Mouse (Mus musculus): Measurements from ENCODE around the gene Dzip1. TPM values are rescaled to one million over a fixed set of nuclear protein-coding genes. Genes with fewer than 3 reads are reported as not detected.

Gene Dzip1
- polyA plus RNA-seq, 1 experiment = 5.9 TPM

GRCm38 (mm10) chr14:118948841-118949240 is 23.6 kb upstream of the Dzip1 start:
- TF ChIP-seq POLR2A (IDR thresholded peaks at IDR 0.05; ENCODE audit: low read depth, low read length) (no peak), CTCF (IDR thresholded peaks at IDR 0.05; ENCODE audit: extremely low read depth, insufficient read depth, insufficient read length, insufficient replicate concordance) (no peak)
- no peak for DNase-seq (ENCODE audit: low read depth in 1 of 2, low spot score in 2 of 2)
- WGBS = 88% methylated on average over 1 of the region's 1 CpGs
- H3K36me3 ChIP-seq (ENCODE audit: control insufficient read depth, insufficient read depth, low read length) = peaks cover 2% of the 10 kb centered on the region
- H3K27ac ChIP-seq (ENCODE audit: insufficient read depth, low read length) = no peak overlapping the region
- H3K4me1 ChIP-seq (ENCODE audit: control insufficient read depth, insufficient read depth, insufficient read length) = peaks cover 8% of the 10 kb centered on the region; the same call in 1 of the 2 replicates
- H3K4me3 ChIP-seq (ENCODE audit: extremely low read depth, insufficient read depth, insufficient read length) = no peak overlapping the region
- H3K27me3 ChIP-seq (ENCODE audit: control insufficient read depth, insufficient read depth, low read length) = no peaks in the 10 kb centered on the region

GRCm38 (mm10) chr14:118944702-118945101 is 19.4 kb upstream of the Dzip1 start:
- H3K27me3 ChIP-seq (ENCODE audit: control insufficient read depth, insufficient read depth, low read length) = no peaks in the 10 kb centered on the region
- no peaks in the 10 kb centered on the region for H3K36me3 ChIP-seq (ENCODE audit: control insufficient read depth, insufficient read depth, low read length)
- WGBS = 64% methylated on average over 2 of the region's 2 CpGs
- TF ChIP-seq POLR2A (IDR thresholded peaks at IDR 0.05; ENCODE audit: low read depth, low read length) (no peak), CTCF (IDR thresholded peaks at IDR 0.05; ENCODE audit: extremely low read depth, insufficient read depth, insufficient read length, insufficient replicate concordance) (no peak)
- H3K4me1 ChIP-seq (ENCODE audit: control insufficient read depth, insufficient read depth, insufficient read length) = peaks cover 15% of the 10 kb centered on the region
- DNase-seq (ENCODE audit: low read depth in 1 of 2, low spot score in 2 of 2) = no peak
- H3K4me3 ChIP-seq (ENCODE audit: extremely low read depth, insufficient read depth, insufficient read length) = no peak overlapping the region
- H3K27ac ChIP-seq (ENCODE audit: insufficient read depth, low read length) = no peak overlapping the region

GRCm38 (mm10) chr14:118942076-118942475 is 16.8 kb upstream of the Dzip1 start:
- 59% methylated on average over 12 of the region's 12 CpGs for WGBS
- Histone ChIP-seq H3K27ac (ENCODE audit: insufficient read depth, low read length) (peak overlapping the region; percentile 45), H3K36me3 (ENCODE audit: control insufficient read depth, insufficient read depth, low read length) (no peaks in the 10 kb centered on the region), H3K27me3 (ENCODE audit: control insufficient read depth, insufficient read depth, low read length) (no peaks in the 10 kb centered on the region), H3K4me3 (ENCODE audit: extremely low read depth, insufficient read depth, insufficient read length) (no peak overlapping the region), H3K4me1 (ENCODE audit: control insufficient read depth, insufficient read depth, insufficient read length) (peaks cover 20% of the 10 kb centered on the region)
- DNase-seq (ENCODE audit: low read depth in 1 of 2, low spot score in 2 of 2) = no peak
- TF ChIP-seq POLR2A (IDR thresholded peaks at IDR 0.05; ENCODE audit: low read depth, low read length) (no peak), CTCF (IDR thresholded peaks at IDR 0.05; ENCODE audit: extremely low read depth, insufficient read depth, insufficient read length, insufficient replicate concordance) (no peak)

- Histone ChIP-seq H3K27me3 (ENCODE audit: control insufficient read depth, insufficient read depth, low read length) (no peaks in the 10 kb centered on the region), H3K4me3 (ENCODE audit: extremely low read depth, insufficient read depth, insufficient read length) (no peak overlapping the region), H3K4me1 (ENCODE audit: control insufficient read depth, insufficient read depth, insufficient read length) (peaks cover 23% of the 10 kb centered on the region), H3K27ac (ENCODE audit: insufficient read depth, low read length) (peak overlapping the region; percentile 66), H3K36me3 (ENCODE audit: control insufficient read depth, insufficient read depth, low read length) (no peaks in the 10 kb centered on the region)
- TF ChIP-seq CTCF (IDR thresholded peaks at IDR 0.05; ENCODE audit: extremely low read depth, insufficient read depth, insufficient read length, insufficient replicate concordance) (no peak), POLR2A (IDR thresholded peaks at IDR 0.05; ENCODE audit: low read depth, low read length) (no peak)
- 70% methylated on average over 4 of the region's 4 CpGs for WGBS
- DNase-seq (ENCODE audit: low read depth in 1 of 2, low spot score in 2 of 2) = no peak
Measured at GRCm38 (mm10) chr14:118940796-118941495, 15.7 kb upstream of the Dzip1 start.

- Histone ChIP-seq H3K4me3 (ENCODE audit: extremely low read depth, insufficient read depth, insufficient read length) (peak overlapping the region; percentile 94), H3K27ac (ENCODE audit: insufficient read depth, low read length) (peak overlapping the region; percentile 92), H3K4me1 (ENCODE audit: control insufficient read depth, insufficient read depth, insufficient read length) (peaks cover 21% of the 10 kb centered on the region), H3K27me3 (ENCODE audit: control insufficient read depth, insufficient read depth, low read length) (no peaks in the 10 kb centered on the region), H3K36me3 (ENCODE audit: control insufficient read depth, insufficient read depth, low read length) (no peaks in the 10 kb centered on the region)
- 2% methylated on average over 7 of the region's 7 CpGs for whole genome bisulfite sequencing
- no peak for DNase-seq (ENCODE audit: low read depth in 1 of 2, low spot score in 2 of 2)
- TF ChIP-seq POLR2A (IDR thresholded peaks at IDR 0.05; ENCODE audit: low read depth, low read length) (no peak), CTCF (IDR thresholded peaks at IDR 0.05; ENCODE audit: extremely low read depth, insufficient read depth, insufficient read length, insufficient replicate concordance) (no peak)
Measured at GRCm38 (mm10) chr14:118938551-118938950, 13.3 kb upstream of the Dzip1 start.

- peaks cover 23% of the 10 kb centered on the region for H3K4me1 ChIP-seq (ENCODE audit: control insufficient read depth, insufficient read depth, insufficient read length)
- H3K4me3 ChIP-seq (ENCODE audit: extremely low read depth, insufficient read depth, insufficient read length) = peak within 1 kb of the TSS; percentile 94
- peak; percentile 86 for TF ChIP-seq POLR2A (IDR thresholded peaks at IDR 0.05; ENCODE audit: low read depth, low read length)
- no peak for TF ChIP-seq CTCF (IDR thresholded peaks at IDR 0.05; ENCODE audit: extremely low read depth, insufficient read depth, insufficient read length, insufficient replicate concordance)
- DNase-seq (ENCODE audit: low read depth in 1 of 2, low spot score in 2 of 2) = peak; percentile 95 to 100
- no peaks in the 10 kb centered on the region for H3K36me3 ChIP-seq (ENCODE audit: control insufficient read depth, insufficient read depth, low read length)
- no peaks in the 10 kb centered on the region for H3K27me3 ChIP-seq (ENCODE audit: control insufficient read depth, insufficient read depth, low read length)
- under 1% methylated on average over 119 of the region's 124 CpGs for WGBS
- H3K27ac ChIP-seq (ENCODE audit: insufficient read depth, low read length) = peak within 1 kb of the TSS; percentile 92
Measured at GRCm38 (mm10) chr14:118937533-118938492, 12.6 kb upstream of the Dzip1 start, which contains the start of gene Dnajc3. Gene Dnajc3 (plus strand): TSS chr14:118937976.
